Mouse (Mus musculus): ENCODE data around the gene Trim67. TPM values are rescaled to one million over a fixed set of nuclear protein-coding genes. Genes with fewer than 3 reads are reported as not detected.

Gene Trim67
- total and polyA plus RNA-seq, 3 experiments, result 0.08 TPM; not detected in 2

DNA sequence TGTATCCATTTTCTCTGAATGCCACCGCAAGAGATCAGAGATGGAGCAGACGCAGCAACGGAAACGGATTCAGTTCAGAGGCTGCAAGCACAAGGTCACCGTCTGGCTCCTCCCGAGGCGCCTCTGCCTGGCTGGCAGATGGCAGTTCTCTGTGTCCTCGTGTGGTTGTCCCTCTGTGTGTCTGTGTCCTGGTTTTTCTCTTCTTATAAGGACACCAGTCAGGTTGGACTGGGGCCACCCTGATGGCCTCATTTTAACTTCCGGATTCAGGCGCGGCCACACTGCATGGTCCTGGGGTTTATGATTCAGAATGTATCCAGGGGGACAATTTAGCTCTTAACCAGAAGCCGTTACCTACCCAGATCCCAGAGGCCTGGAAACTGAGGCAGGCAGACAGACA is 23.0 kb downstream of the Trim67 start:
- no peak for DNase-seq (ENCODE audit: extremely low read depth)
- dilution Hi-C loops (cut with MboI; ENCODE audit: extremely low pct_ligation_motif_present, extremely low pct_unique_long_range_greater_than_20kb, low sequenced_read_pairs) (no loop called here), in situ Hi-C loops (cut with MboI; ENCODE audit: low pct_ligation_motif_present, low pct_unique_long_range_greater_than_20kb, low sequenced_read_pairs) (loop anchor here (10.0 kb wide), 1 partner anchor 51 kb away; no protein-coding TSS in a partner anchor)
- Histone ChIP-seq H3K27me3 (replicated peaks) (peaks cover 26% of the 10 kb centered on the region), H3K36me3 (replicated peaks in 1 of 2; ENCODE audit: control insufficient read depth in 1 of 2, insufficient read depth in 1 of 2, low read length in 1 of 2) (no peaks in the 10 kb centered on the region), H3K4me3 (replicated peaks in 1 of 3; ENCODE audit: low read depth in 2 of 3, low read length in 2 of 3, poor library complexity in 1 of 3) (no peak overlapping the region), H3K9ac (ENCODE audit: insufficient read depth, low read depth) (no peak overlapping the region), H3K27ac (ENCODE audit: insufficient read depth, low read depth) (no peak overlapping the region), H3K4me1 (ENCODE audit: control insufficient read depth in 1 of 2, insufficient read depth in 2 of 2) (peaks cover 4 to 8% of the 10 kb centered on the region in 2 experiments; a peak in 1 of 4 replicates), H3K79me2 (replicated peaks; ENCODE audit: control insufficient read depth, extremely low read depth, insufficient read depth, poor library complexity, severe bottlenecking) (no peaks in the 10 kb centered on the region), H3K9me3 (replicated peaks; ENCODE audit: low read length) (peaks cover 29% of the 10 kb centered on the region), H3K4me2 (ENCODE audit: insufficient read depth, low read depth, poor library complexity, severe bottlenecking) (no peak overlapping the region)
- no peak for TF ChIP-seq ETS1 (conservative IDR thresholded peaks at IDR 0.05; ENCODE audit: low read depth, low read length)
- no peak for TF ChIP-seq RCOR1 (conservative IDR thresholded peaks at IDR 0.05; ENCODE audit: low read depth, low read length)
- TF ChIP-seq USF1 (IDR thresholded peaks at IDR 0.05; ENCODE audit: low read depth, low read length), result no peak
- TF ChIP-seq ELF1 (IDR thresholded peaks at IDR 0.05; ENCODE audit: low read depth, low read length), result no peak
- no peak for TF ChIP-seq TCF12 (IDR thresholded peaks at IDR 0.05; ENCODE audit: low read depth, low read length)
- no peak for TF ChIP-seq BHLHE40 (IDR thresholded peaks at IDR 0.05; ENCODE audit: low read depth, low read length)
- no peak for TF ChIP-seq MEF2A (IDR thresholded peaks at IDR 0.05; ENCODE audit: borderline replicate concordance, low read depth, low read length)
- no peak for TF ChIP-seq CTCF (conservative IDR thresholded peaks at IDR 0.05 in 1 of 2, IDR thresholded peaks at IDR 0.05 in 1 of 2; ENCODE audit: low read depth in 2 of 2, low read length in 2 of 2)
- no peak for TF ChIP-seq ZC3H11A (IDR thresholded peaks at IDR 0.05; ENCODE audit: low read depth, low read length)
- TF ChIP-seq MAFK (IDR thresholded peaks at IDR 0.05; ENCODE audit: insufficient replicate concordance, low read length), result no peak
- no peak for TF ChIP-seq MAX (IDR thresholded peaks at IDR 0.05; ENCODE audit: low read length)
- no peak for TF ChIP-seq UBTF (IDR thresholded peaks at IDR 0.05; ENCODE audit: low read depth, low read length)
- no peak for TF ChIP-seq KAT2A (IDR thresholded peaks at IDR 0.05; ENCODE audit: insufficient replicate concordance, low read length)
- no peak for TF ChIP-seq SMC3 (IDR thresholded peaks at IDR 0.05; ENCODE audit: low read depth, low read length)
- TF ChIP-seq CHD1 (IDR thresholded peaks at IDR 0.05; ENCODE audit: low read depth, low read length), result no peak
- no peak for TF ChIP-seq JUN (IDR thresholded peaks at IDR 0.05; ENCODE audit: insufficient read depth, low read depth, low read length)
- TF ChIP-seq ZNF384 (IDR thresholded peaks at IDR 0.05; ENCODE audit: low read depth, low read length), result no peak
- no peak for TF ChIP-seq HCFC1 (IDR thresholded peaks at IDR 0.05; ENCODE audit: low read depth, low read length)
- no peak for TF ChIP-seq MAZ (IDR thresholded peaks at IDR 0.05; ENCODE audit: low read depth, low read length)
- no peak for TF ChIP-seq SIN3A (IDR thresholded peaks at IDR 0.05; ENCODE audit: low read length)

DNA sequence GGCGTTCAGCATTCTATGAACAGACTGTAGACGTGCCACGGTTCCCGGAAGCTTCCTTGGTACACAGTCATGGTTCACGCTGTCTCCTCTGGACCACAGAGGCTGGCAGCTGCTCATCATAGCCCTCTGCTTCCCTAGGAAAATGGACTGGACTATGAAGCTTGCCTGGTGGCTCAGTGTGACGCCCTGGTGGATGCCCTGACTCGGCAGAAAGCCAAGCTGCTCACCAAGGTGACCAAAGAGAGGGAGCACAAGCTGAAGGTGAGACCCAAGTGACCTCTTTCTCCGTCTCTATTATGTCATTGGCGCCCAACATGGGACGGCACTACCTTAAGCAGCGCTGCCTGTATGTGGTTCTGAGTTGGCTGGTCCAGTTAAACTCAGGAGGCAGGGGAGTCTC is 24.0 kb downstream of the Trim67 start:
- H3K4me2 ChIP-seq (ENCODE audit: insufficient read depth, low read depth, poor library complexity, severe bottlenecking), result no peak overlapping the region
- in situ Hi-C loops (cut with MboI; ENCODE audit: low pct_ligation_motif_present, low pct_unique_long_range_greater_than_20kb, low sequenced_read_pairs) (loop anchor here (10.0 kb wide), 1 partner anchor 52 kb away; no protein-coding TSS in a partner anchor), dilution Hi-C loops (cut with MboI; ENCODE audit: extremely low pct_ligation_motif_present, extremely low pct_unique_long_range_greater_than_20kb, low sequenced_read_pairs) (no loop called here)
- DNase-seq (ENCODE audit: extremely low read depth), result no peak
- no peak overlapping the region for H3K27ac ChIP-seq (ENCODE audit: insufficient read depth, low read depth)
- peaks cover 4 to 8% of the 10 kb centered on the region in 2 experiments; a peak in 1 of 4 replicates for H3K4me1 ChIP-seq (ENCODE audit: control insufficient read depth in 1 of 2, insufficient read depth in 2 of 2)
- H3K79me2 ChIP-seq (replicated peaks; ENCODE audit: control insufficient read depth, extremely low read depth, insufficient read depth, poor library complexity, severe bottlenecking), result no peaks in the 10 kb centered on the region
- no peak overlapping the region for H3K4me3 ChIP-seq (replicated peaks in 1 of 3; ENCODE audit: low read depth in 2 of 3, low read length in 2 of 3, poor library complexity in 1 of 3)
- peaks cover 29% of the 10 kb centered on the region for H3K9me3 ChIP-seq (replicated peaks; ENCODE audit: low read length)
- no peak overlapping the region for H3K9ac ChIP-seq (ENCODE audit: insufficient read depth, low read depth)
- peaks cover 35% of the 10 kb centered on the region for H3K27me3 ChIP-seq (replicated peaks)
- no peaks in the 10 kb centered on the region for H3K36me3 ChIP-seq (replicated peaks in 1 of 2; ENCODE audit: control insufficient read depth in 1 of 2, insufficient read depth in 1 of 2, low read length in 1 of 2)
- no peak for TF ChIP-seq HCFC1 (IDR thresholded peaks at IDR 0.05; ENCODE audit: low read depth, low read length)
- TF ChIP-seq TBP (conservative IDR thresholded peaks at IDR 0.05; ENCODE audit: low read depth, low read length), result no peak
- TF ChIP-seq ZC3H11A (IDR thresholded peaks at IDR 0.05; ENCODE audit: low read depth, low read length), result no peak
- TF ChIP-seq NELFE (IDR thresholded peaks at IDR 0.05; ENCODE audit: low read depth, low read length), result no peak
- no peak for TF ChIP-seq UBTF (IDR thresholded peaks at IDR 0.05; ENCODE audit: low read depth, low read length)
- no peak for TF ChIP-seq POLR2A (IDR thresholded peaks at IDR 0.05; ENCODE audit: low read depth, low read length)
- TF ChIP-seq MYC (IDR thresholded peaks at IDR 0.05; ENCODE audit: low read depth, low read length), result no peak
- no peak for TF ChIP-seq NRF1 (IDR thresholded peaks at IDR 0.05; ENCODE audit: low read depth, low read length)
- no peak for TF ChIP-seq JUND (conservative IDR thresholded peaks at IDR 0.05; ENCODE audit: low read depth, low read length)
- no peak for TF ChIP-seq EP300 (IDR thresholded peaks at IDR 0.05; ENCODE audit: low read length)
- no peak for TF ChIP-seq USF1 (IDR thresholded peaks at IDR 0.05; ENCODE audit: low read depth, low read length)
- no peak for TF ChIP-seq MAX (IDR thresholded peaks at IDR 0.05; ENCODE audit: low read length)
